13 mouse cellular contexts compared by ENCODE assay signal in genomic region chr11:52419246-52419645, GRCm38 (mm10). TPM values are rescaled to one million over a fixed set of nuclear protein-coding genes. Genes with fewer than 3 reads are reported as not detected.
A peak's percentile ranks its signal among the peaks of the same experiment; 100 is the strongest.
DNase-seq lines count a peak whose midpoint lies in the region; ATAC-seq and TF ChIP-seq lines count a peak whose summit lies in the region.
"Had no signal": no experiment of that assay in that cellular context is flagged by ENCODE, and none has a peak within 500 bp of the region (broad histone marks: within the 10 kb centered on the region; RNA-seq: fewer than 3 reads in every experiment).

No protein-coding gene starts in this region.

- no peak for TF ChIP-seq EP300 in CH12.LX (IDR thresholded peaks at IDR 0.05; ENCODE audit: low read length)

- H3K9me3 ChIP-seq in CH12.LX (replicated peaks; ENCODE audit: low read length): no peaks in the 10 kb centered on the region
- no peaks in the 10 kb centered on the region for H3K9me3 ChIP-seq in heart, embryonic 10.5 days
- H3K9me3 ChIP-seq in midbrain, embryonic 11.5 days (ENCODE audit: control insufficient read depth, low read length): no peaks in the 10 kb centered on the region

- ATAC-seq in midbrain, embryonic 11.5 days (ENCODE audit: low FRiP score): no peak
- ATAC-seq: inflammation-experienced regulatory T-cells, adult 6 months had no signal

- in situ Hi-C loops in CH12.LX (cut with MboI; ENCODE audit: low pct_ligation_motif_present, low pct_unique_long_range_greater_than_20kb, low sequenced_read_pairs): loop anchor here (25.0 kb wide), 1 partner anchor 843 kb away; no protein-coding TSS in a partner anchor

- no peak overlapping the region for H3K4me3 ChIP-seq in CH12.LX (replicated peaks in 1 of 3; ENCODE audit: low read depth in 2 of 3, low read length in 2 of 3, poor library complexity in 1 of 3)
- H3K4me3 ChIP-seq in heart, embryonic 10.5 days: no peak overlapping the region
- H3K4me3 ChIP-seq in midbrain, embryonic 11.5 days (ENCODE audit: low read depth, low read length): no peak overlapping the region

- 41% methylated on average over 5 of the region's 5 CpGs for WGBS in heart, embryonic 10.5 days
- 54% methylated on average over 5 of the region's 5 CpGs for WGBS in midbrain, embryonic 11.5 days

- TF ChIP-seq POLR2A in CH12.LX (IDR thresholded peaks at IDR 0.05; ENCODE audit: low read depth, low read length): no peak

- H3K36me3 ChIP-seq in CH12.LX (replicated peaks in 1 of 2; ENCODE audit: control insufficient read depth in 1 of 2, insufficient read depth in 1 of 2, low read length in 1 of 2): no peaks in the 10 kb centered on the region
- H3K36me3 ChIP-seq in heart, embryonic 10.5 days: no peaks in the 10 kb centered on the region
- no peaks in the 10 kb centered on the region for H3K36me3 ChIP-seq in midbrain, embryonic 11.5 days (ENCODE audit: control insufficient read depth, insufficient read depth, low read length)

- H3K4me1 ChIP-seq in CH12.LX (ENCODE audit: control insufficient read depth in 1 of 2, insufficient read depth in 2 of 2): no peaks in the 10 kb centered on the region
- H3K4me1 ChIP-seq in heart, embryonic 10.5 days: no peaks in the 10 kb centered on the region
- no peaks in the 10 kb centered on the region for H3K4me1 ChIP-seq in midbrain, embryonic 11.5 days (ENCODE audit: control insufficient read depth, insufficient read depth, low read length)

- H3K27ac ChIP-seq in CH12.LX (ENCODE audit: insufficient read depth, low read depth): no peak overlapping the region
- H3K27ac ChIP-seq in heart, embryonic 10.5 days: no peak overlapping the region
- no peak overlapping the region for H3K27ac ChIP-seq in midbrain, embryonic 11.5 days (ENCODE audit: low read depth, low read length)

- TF ChIP-seq CTCF in CH12.LX (conservative IDR thresholded peaks at IDR 0.05 in 1 of 2, IDR thresholded peaks at IDR 0.05 in 1 of 2; ENCODE audit: low read depth in 2 of 2, low read length in 2 of 2): no peak

- no peak overlapping the region for H3K4me2 ChIP-seq in CH12.LX (ENCODE audit: insufficient read depth, low read depth, poor library complexity, severe bottlenecking)
- no peak overlapping the region for H3K4me2 ChIP-seq in midbrain, embryonic 11.5 days

- TF ChIP-seq RAD21 in CH12.LX (IDR thresholded peaks at IDR 0.05; ENCODE audit: low read depth, low read length): no peak

- no peaks in the 10 kb centered on the region for H3K79me2 ChIP-seq in CH12.LX (replicated peaks; ENCODE audit: control insufficient read depth, extremely low read depth, insufficient read depth, poor library complexity, severe bottlenecking)

- dilution Hi-C loops in CH12.LX (cut with MboI; ENCODE audit: extremely low pct_ligation_motif_present, extremely low pct_unique_long_range_greater_than_20kb, low sequenced_read_pairs): no loop called here

- H3K27me3 ChIP-seq in CH12.LX (replicated peaks): peaks cover 44% of the 10 kb centered on the region
- H3K27me3 ChIP-seq in heart, embryonic 10.5 days (ENCODE audit: insufficient read depth, poor library complexity, severe bottlenecking): no peaks in the 10 kb centered on the region
- H3K27me3 ChIP-seq in midbrain, embryonic 11.5 days (ENCODE audit: control insufficient read depth, insufficient read depth, low read length): no peaks in the 10 kb centered on the region

- H3K9ac ChIP-seq in CH12.LX (ENCODE audit: insufficient read depth, low read depth): no peak overlapping the region
- H3K9ac ChIP-seq in midbrain, embryonic 11.5 days (ENCODE audit: low read length): no peak overlapping the region

- DNase-seq in kidney, postnatal 4 days: peak; percentile 32 to 64
- DNase-seq in kidney, postnatal 14 days: no peak
- peak; percentile 44 for DNase-seq in CH12.LX (ENCODE audit: extremely low read depth)
- DNase-seq in c-Kit-positive CD71-positive TER-119-negative erythroid progenitor cells, embryonic 14.5 days (ENCODE audit: low read depth): peak; percentile 32
- DNase-seq in thymus, postnatal 0 days (ENCODE audit: low spot score): peak; percentile 46
- no peak for DNase-seq in heart, embryonic 10.5 days (ENCODE audit: low spot score)
- no peak for DNase-seq in natural killer cell, adult 2 months (ENCODE audit: low spot score in 2 of 2)
- no peak for DNase-seq in midbrain, embryonic 11.5 days (ENCODE audit: low spot score, missing footprints)
- DNase-seq: adrenal gland, postnatal 10 days; cerebellum, adult 11 months; layer of hippocampus, adult 9-11 months; left cerebral cortex, postnatal 4 days had no signal

TF ChIP-seq in CH12.LX, 34 proteins besides CTCF, POLR2A, EP300 and RAD21:
- no peak for TF ChIP-seq MAX (IDR thresholded peaks at IDR 0.05; ENCODE audit: low read length)
- TF ChIP-seq JUN (IDR thresholded peaks at IDR 0.05; ENCODE audit: insufficient read depth, low read depth, low read length): no peak
- no peak for TF ChIP-seq MAZ (IDR thresholded peaks at IDR 0.05; ENCODE audit: low read depth, low read length)
- no peak for TF ChIP-seq BHLHE40 (IDR thresholded peaks at IDR 0.05; ENCODE audit: low read depth, low read length)
- no peak for TF ChIP-seq MXI1 (IDR thresholded peaks at IDR 0.05; ENCODE audit: low read depth, low read length)
- no peak for TF ChIP-seq ETS1 (conservative IDR thresholded peaks at IDR 0.05; ENCODE audit: low read depth, low read length)
- TF ChIP-seq MAFK (IDR thresholded peaks at IDR 0.05; ENCODE audit: insufficient replicate concordance, low read length): no peak
- no peak for TF ChIP-seq SMC3 (IDR thresholded peaks at IDR 0.05; ENCODE audit: low read depth, low read length)
- no peak for TF ChIP-seq ELF1 (IDR thresholded peaks at IDR 0.05; ENCODE audit: low read depth, low read length)
- no peak for TF ChIP-seq ZMIZ1 (IDR thresholded peaks at IDR 0.05; ENCODE audit: low read depth, low read length)
- TF ChIP-seq USF2 (conservative IDR thresholded peaks at IDR 0.05; ENCODE audit: low read depth, low read length): no peak
- no peak for TF ChIP-seq TBP (conservative IDR thresholded peaks at IDR 0.05; ENCODE audit: low read depth, low read length)

RNA-seq across cellular contexts. Expression of gene 9530068E07Rik, which starts 23.0 kb away (rescaled TPM):
- total RNA-seq in CH12.LX (2012; rRNA removed) (98.3 and 102 TPM in 2 replicates), CH12.LX (2014; rRNA removed) (153 and 157 TPM in 2 replicates)
- 117 and 128 TPM in 2 replicates for polyA plus RNA-seq in CH12.LX (2012; ENCODE audit: insufficient read length, low read depth)
- polyA plus RNA-seq in thymus, postnatal 0 days (2015; fragmentation: Nextera tagmentation; extraction: Ambion mirVana): 85.6 and 89.6 TPM in 2 replicates
- polyA plus RNA-seq in heart, embryonic 10.5 days (2016; fragmentation: Nextera tagmentation; extraction: Ambion mirVana): 201 and 225 TPM in 2 replicates
- 178 and 193 TPM in 2 replicates for polyA plus RNA-seq in midbrain, embryonic 11.5 days (2014; fragmentation: Nextera tagmentation; extraction: Ambion mirVana)

RNA-seq across cellular contexts. Expression of gene Vdac1, which starts 58.6 kb away (rescaled TPM):
- total RNA-seq in CH12.LX (2012; rRNA removed) (204 TPM in 2 replicates), CH12.LX (2014; rRNA removed) (266 and 289 TPM in 2 replicates)
- 315 and 330 TPM in 2 replicates for polyA plus RNA-seq in CH12.LX (2012; ENCODE audit: insufficient read length, low read depth)
- 226 and 233 TPM in 2 replicates for polyA plus RNA-seq in thymus, postnatal 0 days (2015; fragmentation: Nextera tagmentation; extraction: Ambion mirVana)
- polyA plus RNA-seq in heart, embryonic 10.5 days (2016; fragmentation: Nextera tagmentation; extraction: Ambion mirVana): 304 and 442 TPM in 2 replicates
- polyA plus RNA-seq in midbrain, embryonic 11.5 days (2014; fragmentation: Nextera tagmentation; extraction: Ambion mirVana): 209 and 210 TPM in 2 replicates

Comparison
In these comparisons a context has a peak if more than half of its experiments do, and no peak if none do; other contexts are left out.
1. DNase-seq: peak in kidney, postnatal 4 days (2 of 2), CH12.LX (single experiment), c-Kit-positive CD71-positive TER-119-negative erythroid progenitor cells, embryonic 14.5 days (single experiment) and thymus, postnatal 0 days (single experiment); none in kidney, postnatal 14 days (single experiment), heart, embryonic 10.5 days (single experiment), natural killer cell, adult 2 months (0 of 2) and midbrain, embryonic 11.5 days (single experiment).